Mouse (Mus musculus) hematopoietic stem cell, adult 5-6 weeks (primary cell): ENCODE data around the gene Prkd2. TPM values are rescaled to one million over a fixed set of nuclear protein-coding genes. Genes with fewer than 3 reads are reported as not detected.
A peak's percentile ranks its signal among the peaks of the same experiment; 100 is the strongest.

Experiments used
- ATAC-seq, 2 experiments: fragments of 125-278 bp in 1 of 2; replicated peaks in 1 of 2; 2 replicates each; pipeline ENCODE4 v1.8.0; 2016 to 2017; ENCODE audit warnings: inconsistent platforms in 2 of 2, mild to moderate bottlenecking in 2 of 2, moderate number of reproducible peaks in 2 of 2, low read depth in 1 of 2, moderate TSS enrichment in 1 of 2; ENCODE audit not compliant: low FRiP score in 2 of 2, poor library complexity in 2 of 2, severe bottlenecking in 2 of 2, insufficient read depth in 1 of 2, low TSS enrichment in 1 of 2
- total RNA-seq: library from RNA; stranded (forward); fragments of 172-1452, 232-1000 nt; gene quantifications from 2 replicates; pipeline ENCODE4 v1.2.3, GENCODE M21; 2017

Prkd2 gene
- total RNA-seq, 1 experiment from 2014 or later: 22.3 TPM

GRCm38 (mm10) chr7:16845820-16846167 lies 3.1 kb downstream of the Prkd2 start:
- no peak for ATAC-seq

- ATAC-seq: no peak
Observed at GRCm38 (mm10) chr7:16846775-16847174, 4.1 kb downstream of the Prkd2 start.

- ATAC-seq: no peak
Observed at GRCm38 (mm10) chr7:16847507-16847906, 4.8 kb downstream of the Prkd2 start.

- no peak for ATAC-seq
Observed at GRCm38 (mm10) chr7:16848579-16848978, 5.9 kb downstream of the Prkd2 start.

GRCm38 (mm10) chr7:16851636-16852035 lies 8.9 kb downstream of the Prkd2 start:
- ATAC-seq: no peak

GRCm38 (mm10) chr7:16853302-16853831 lies 10.7 kb downstream of the Prkd2 start:
- no peak for ATAC-seq

- ATAC-seq: peak; percentile 53 to 74
Observed at GRCm38 (mm10) chr7:16858336-16858735, 15.6 kb downstream of the Prkd2 start.

- ATAC-seq: peak in 1 of 2 experiments; percentile 46; a peak in 2 of 4 replicates
Observed at GRCm38 (mm10) chr7:16859902-16860651, 17.4 kb downstream of the Prkd2 start.

GRCm38 (mm10) chr7:16867488-16867887 lies 24.8 kb downstream of the Prkd2 start:
- ATAC-seq: no peak

- no peak for ATAC-seq
Observed at GRCm38 (mm10) chr7:16869497-16869896, 26.8 kb downstream of the Prkd2 start.

- ATAC-seq: no peak
Observed at GRCm38 (mm10) chr7:16871600-16871999, 28.9 kb downstream of the Prkd2 start.

GRCm38 (mm10) chr7:16872478-16872877 lies 29.8 kb downstream of the Prkd2 start:
- no peak for ATAC-seq

GRCm38 (mm10) chr7:16873392-16873791 lies 30.7 kb downstream of the Prkd2 start:
- ATAC-seq: no peak

GRCm38 (mm10) chr7:16874190-16874589 lies 31.5 kb downstream of the Prkd2 start:
- peak; percentile 46 to 63; a peak in 3 of 4 replicates for ATAC-seq

- peak; percentile 89 to 92 for ATAC-seq
Observed at GRCm38 (mm10) chr7:16874756-16875309, 32.1 kb downstream of the Prkd2 start.

GRCm38 (mm10) chr7:16875310-16875325 lies 32.4 kb downstream of the Prkd2 start, which contains the start of gene Dact3:
TSS of gene Dact3 (plus strand) at chr7:16875317.
- no peak for ATAC-seq

GRCm38 (mm10) chr7:16875326-16875725 lies 32.6 kb downstream of the Prkd2 start:
- ATAC-seq: no peak

- ATAC-seq: no peak
Observed at GRCm38 (mm10) chr7:16876006-16876405, 33.3 kb downstream of the Prkd2 start.

GRCm38 (mm10) chr7:16876608-16877007 lies 33.9 kb downstream of the Prkd2 start:
- no peak for ATAC-seq
